Mouse (Mus musculus) megakaryocyte, embryonic 14.5 days (primary cell): ENCODE measurements around the gene Gpr137c. TPM values are rescaled to one million over a fixed set of nuclear protein-coding genes. Genes with fewer than 3 reads are reported as not detected.

Experiments
- H3K27me3 ChIP-seq: replicated peaks from 2 replicates; pipeline ENCODE3; 2012; ENCODE audit warnings: inconsistent platforms
- H3K36me3 ChIP-seq: replicated peaks from 2 replicates; pipeline ENCODE3; 2012; ENCODE audit warnings: low read length, inconsistent platforms, mixed read lengths
- H3K4me1 ChIP-seq: 2 replicates; pipeline ENCODE4 v1.6.1; 2012; ENCODE audit warnings: inconsistent platforms
- H3K4me3 ChIP-seq: replicated peaks from 2 replicates; pipeline ENCODE3; 2012; ENCODE audit warnings: moderate library complexity, mild to moderate bottlenecking, inconsistent platforms
- H3K9me3 ChIP-seq: 2 replicates; pipeline ENCODE4 v1.6.1; 2012; ENCODE audit warnings: inconsistent platforms
- FLI1 ChIP-seq: IDR thresholded peaks from 2 replicates; pipeline ENCODE4 v1.6.1; 2012; ENCODE audit warnings: low read length, inconsistent platforms, mixed read lengths
- GATA1 ChIP-seq: IDR thresholded peaks from 3 replicates; pipeline ENCODE4 v1.6.1; 2012; ENCODE audit warnings: mixed read lengths, low read length, inconsistent platforms, borderline replicate concordance
- polyA plus RNA-seq: library from polyadenylated mRNA; stranded (reverse); fragments of >175 nt; gene quantifications from 2 replicates; pipeline ENCODE4 v1.2.3, GENCODE M21; 2012; ENCODE audit warnings: low replicate concordance; ENCODE audit not compliant: insufficient read depth

Gpr137c gene
- polyA plus RNA-seq, 1 experiment = 1.9 TPM

- peaks cover 4% of the 10 kb centered on the region for H3K36me3 ChIP-seq
- H3K4me3 ChIP-seq = peak within 1 kb of the TSS; percentile 94
- no peaks in the 10 kb centered on the region for H3K9me3 ChIP-seq
- peaks cover 82% of the 10 kb centered on the region for H3K4me1 ChIP-seq
- no peaks in the 10 kb centered on the region for H3K27me3 ChIP-seq
- no peak for TF ChIP-seq GATA1
- no peak for TF ChIP-seq FLI1
Observed at GRCm38 (mm10) chr14:45318426-45319236, 99.1 kb downstream of the Gpr137c start, which contains the start of gene Ero1l. TSS of gene Ero1l (minus strand) at chr14:45318771.

- Histone ChIP-seq H3K27me3 (no peaks in the 10 kb centered on the region), H3K4me1 (peaks cover 76% of the 10 kb centered on the region), H3K36me3 (no peaks in the 10 kb centered on the region), H3K9me3 (no peaks in the 10 kb centered on the region), H3K4me3 (peak overlapping the region; percentile 94)
- TF ChIP-seq FLI1 (no peak), GATA1 (no peak)
Observed at GRCm38 (mm10) chr14:45319237-45319610, 99.7 kb downstream of the Gpr137c start.

- peak overlapping the region; percentile 16 for H3K4me3 ChIP-seq
- H3K4me1 ChIP-seq = peaks cover 70% of the 10 kb centered on the region
- TF ChIP-seq GATA1 (no peak), FLI1 (no peak)
- H3K27me3 ChIP-seq = no peaks in the 10 kb centered on the region
- H3K36me3 ChIP-seq = no peaks in the 10 kb centered on the region
- H3K9me3 ChIP-seq = no peaks in the 10 kb centered on the region
Observed at GRCm38 (mm10) chr14:45320111-45320510, 100.6 kb downstream of the Gpr137c start.

- Histone ChIP-seq H3K27me3 (no peaks in the 10 kb centered on the region), H3K4me3 (no peak overlapping the region), H3K4me1 (peaks cover 70% of the 10 kb centered on the region), H3K9me3 (no peaks in the 10 kb centered on the region), H3K36me3 (no peaks in the 10 kb centered on the region)
- no peak for TF ChIP-seq GATA1
- TF ChIP-seq FLI1 = no peak
Observed at GRCm38 (mm10) chr14:45321067-45321466, 101.5 kb downstream of the Gpr137c start.

GRCm38 (mm10) chr14:45321622-45322021 is 102.1 kb downstream of the Gpr137c start:
- peaks cover 68% of the 10 kb centered on the region for H3K4me1 ChIP-seq
- no peaks in the 10 kb centered on the region for H3K36me3 ChIP-seq
- H3K27me3 ChIP-seq = no peaks in the 10 kb centered on the region
- TF ChIP-seq GATA1 (no peak), FLI1 (no peak)
- H3K9me3 ChIP-seq = no peaks in the 10 kb centered on the region
- H3K4me3 ChIP-seq = peak overlapping the region; percentile 75

- Histone ChIP-seq H3K4me1 (peaks cover 62% of the 10 kb centered on the region), H3K27me3 (no peaks in the 10 kb centered on the region), H3K9me3 (no peaks in the 10 kb centered on the region), H3K36me3 (no peaks in the 10 kb centered on the region), H3K4me3 (no peak overlapping the region)
- no peak for TF ChIP-seq GATA1
- no peak for TF ChIP-seq FLI1
Observed at GRCm38 (mm10) chr14:45322450-45322849, 102.9 kb downstream of the Gpr137c start.

GRCm38 (mm10) chr14:45323320-45323719 is 103.8 kb downstream of the Gpr137c start:
- H3K36me3 ChIP-seq = no peaks in the 10 kb centered on the region
- H3K4me1 ChIP-seq = peaks cover 66% of the 10 kb centered on the region

GRCm38 (mm10) chr14:45325471-45325870 is 106.0 kb downstream of the Gpr137c start:
- H3K36me3 ChIP-seq = no peaks in the 10 kb centered on the region
- peaks cover 55% of the 10 kb centered on the region for H3K4me1 ChIP-seq
- H3K27me3 ChIP-seq = no peaks in the 10 kb centered on the region
- no peak for TF ChIP-seq FLI1
- TF ChIP-seq GATA1 = no peak
- H3K9me3 ChIP-seq = no peaks in the 10 kb centered on the region
- H3K4me3 ChIP-seq = peak overlapping the region; percentile 7

More at GRCm38 (mm10) chr14:45323320-45323719, 103.8 kb downstream of the Gpr137c start:
- TF ChIP-seq GATA1 (no peak), FLI1 (no peak)
- H3K27me3 ChIP-seq = no peaks in the 10 kb centered on the region
- no peak overlapping the region for H3K4me3 ChIP-seq
- no peaks in the 10 kb centered on the region for H3K9me3 ChIP-seq

GRCm38 (mm10) chr14:45328072-45328713 is 108.7 kb downstream of the Gpr137c start:
- H3K4me3 ChIP-seq = no peak overlapping the region
- H3K4me1 ChIP-seq = peaks cover 43% of the 10 kb centered on the region
- no peaks in the 10 kb centered on the region for H3K27me3 ChIP-seq
- no peaks in the 10 kb centered on the region for H3K9me3 ChIP-seq
- H3K36me3 ChIP-seq = peaks cover 18% of the 10 kb centered on the region
- no peak for TF ChIP-seq GATA1
- no peak for TF ChIP-seq FLI1

GRCm38 (mm10) chr14:45329018-45329588 is 109.6 kb downstream of the Gpr137c start:
- H3K36me3 ChIP-seq = peaks cover 27% of the 10 kb centered on the region
- peaks cover 38% of the 10 kb centered on the region for H3K4me1 ChIP-seq
- H3K27me3 ChIP-seq = no peaks in the 10 kb centered on the region
- H3K4me3 ChIP-seq = peak overlapping the region; percentile 99
- no peak for TF ChIP-seq GATA1
- no peak for TF ChIP-seq FLI1
- no peaks in the 10 kb centered on the region for H3K9me3 ChIP-seq
